Mouse (Mus musculus): ENCODE measurements at regions not wholly inside any gene's neighbourhood (a gene's known extent, or its start where the extent isn't known, plus 50 kb on each side); places are given as distances from the start of the nearest gene placed in this dataset.

DNA sequence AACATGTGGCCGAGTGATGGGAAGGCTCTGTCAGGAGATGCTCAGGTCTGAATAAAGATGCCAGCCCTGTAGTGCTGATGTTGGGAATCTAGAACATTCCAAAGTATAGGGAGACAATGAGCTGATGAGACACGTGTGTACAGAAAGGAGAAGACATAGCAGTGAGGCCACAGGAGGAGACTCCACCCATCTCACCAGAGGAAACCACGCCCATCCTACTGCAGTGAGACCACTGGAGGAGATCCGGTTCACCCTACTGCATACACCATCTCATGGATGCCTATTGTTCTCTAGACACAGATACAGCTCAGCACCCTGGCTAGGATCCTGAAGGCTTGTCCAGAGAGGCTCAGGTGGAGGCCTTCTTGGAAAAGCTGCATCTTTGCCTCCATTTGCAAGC is 120.6 kb upstream of the Runx1 start:
- Histone ChIP-seq H3K4me2 (ENCODE audit: low read depth, low read length) (no peak overlapping the region), H3K36me3 (ENCODE audit: control insufficient read depth, insufficient read depth) (no peaks in the 10 kb centered on the region), H3K4me1 (ENCODE audit: control insufficient read depth, insufficient read depth, low read length) (no peaks in the 10 kb centered on the region), H3K4me3 (ENCODE audit: low read length) (no peak overlapping the region), H3K27ac (ENCODE audit: low read length) (no peak overlapping the region), H3K9me3 (replicated peaks; ENCODE audit: control insufficient read depth, low read length) (no peaks in the 10 kb centered on the region), H3K9ac (ENCODE audit: low read length) (no peak overlapping the region), H3K27me3 (ENCODE audit: control insufficient read depth, insufficient read depth, low read length) (peaks cover 13% of the 10 kb centered on the region)
- 66% methylated on average over 4 of the region's 4 CpGs for WGBS
- ATAC-seq (replicated peaks; ENCODE audit: extremely low read depth, insufficient read depth, low FRiP score): no peak

DNA sequence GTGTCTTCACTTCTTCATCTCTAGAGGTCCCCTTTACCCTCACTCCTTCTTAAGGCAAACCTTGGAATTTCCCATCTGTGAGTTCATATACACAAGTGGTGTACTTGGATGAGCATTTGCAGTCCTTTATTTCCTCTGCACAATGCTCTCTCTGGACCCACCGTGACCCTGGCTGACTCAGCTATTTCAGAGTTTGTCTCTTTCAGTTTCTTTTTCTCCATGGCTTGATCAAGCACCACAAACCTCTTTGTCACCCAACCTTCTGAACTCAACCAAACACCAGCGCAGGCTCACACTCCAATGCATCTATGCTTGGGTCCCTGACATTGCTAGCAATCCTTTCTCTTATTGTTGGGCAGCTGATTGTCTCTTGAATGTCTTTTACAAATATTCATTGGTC is 118.0 kb upstream of the Runx1 start:
- Histone ChIP-seq H3K4me3 (ENCODE audit: low read length) (no peak overlapping the region), H3K9ac (ENCODE audit: low read length) (no peak overlapping the region), H3K4me1 (ENCODE audit: control insufficient read depth, insufficient read depth, low read length) (no peaks in the 10 kb centered on the region), H3K36me3 (ENCODE audit: control insufficient read depth, insufficient read depth) (no peaks in the 10 kb centered on the region), H3K27ac (ENCODE audit: low read length) (no peak overlapping the region), H3K9me3 (replicated peaks; ENCODE audit: control insufficient read depth, low read length) (no peaks in the 10 kb centered on the region), H3K4me2 (ENCODE audit: low read depth, low read length) (no peak overlapping the region), H3K27me3 (ENCODE audit: control insufficient read depth, insufficient read depth, low read length) (peaks cover 22% of the 10 kb centered on the region)
- 65% methylated on average over 2 of the region's 2 CpGs for WGBS
- no peak for ATAC-seq (replicated peaks; ENCODE audit: extremely low read depth, insufficient read depth, low FRiP score)

DNA sequence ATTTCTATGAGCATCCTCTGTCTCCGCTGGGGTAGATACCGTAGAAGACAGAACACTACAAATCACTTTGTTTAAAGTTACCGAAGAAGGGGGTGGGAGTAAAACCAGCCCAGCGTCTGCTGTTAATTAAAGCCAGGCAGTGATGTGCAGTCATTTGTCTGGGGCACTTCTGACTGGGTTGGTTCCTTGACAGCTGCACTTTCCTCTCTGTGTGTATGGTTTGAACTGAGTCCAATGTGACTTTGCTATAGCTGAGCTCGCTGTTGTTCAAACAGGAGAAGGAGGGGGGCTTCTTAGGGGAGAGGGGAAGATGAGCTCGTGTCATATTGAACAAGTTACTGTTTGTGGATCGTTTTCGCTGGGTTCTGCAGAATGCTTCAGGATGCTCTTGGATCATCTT is 113.7 kb upstream of the Runx1 start:
- Histone ChIP-seq H3K27me3 (ENCODE audit: control insufficient read depth, insufficient read depth, low read length) (peaks cover 18% of the 10 kb centered on the region), H3K4me1 (ENCODE audit: control insufficient read depth, insufficient read depth, low read length) (no peaks in the 10 kb centered on the region), H3K9me3 (replicated peaks; ENCODE audit: control insufficient read depth, low read length) (no peaks in the 10 kb centered on the region), H3K36me3 (ENCODE audit: control insufficient read depth, insufficient read depth) (no peaks in the 10 kb centered on the region), H3K9ac (ENCODE audit: low read length) (no peak overlapping the region), H3K27ac (ENCODE audit: low read length) (no peak overlapping the region), H3K4me2 (ENCODE audit: low read depth, low read length) (no peak overlapping the region), H3K4me3 (ENCODE audit: low read length) (no peak overlapping the region)
- WGBS: 48% methylated on average over 8 of the region's 8 CpGs
- ATAC-seq (replicated peaks; ENCODE audit: extremely low read depth, insufficient read depth, low FRiP score): no peak; the same call in 1 of the 2 replicates

DNA sequence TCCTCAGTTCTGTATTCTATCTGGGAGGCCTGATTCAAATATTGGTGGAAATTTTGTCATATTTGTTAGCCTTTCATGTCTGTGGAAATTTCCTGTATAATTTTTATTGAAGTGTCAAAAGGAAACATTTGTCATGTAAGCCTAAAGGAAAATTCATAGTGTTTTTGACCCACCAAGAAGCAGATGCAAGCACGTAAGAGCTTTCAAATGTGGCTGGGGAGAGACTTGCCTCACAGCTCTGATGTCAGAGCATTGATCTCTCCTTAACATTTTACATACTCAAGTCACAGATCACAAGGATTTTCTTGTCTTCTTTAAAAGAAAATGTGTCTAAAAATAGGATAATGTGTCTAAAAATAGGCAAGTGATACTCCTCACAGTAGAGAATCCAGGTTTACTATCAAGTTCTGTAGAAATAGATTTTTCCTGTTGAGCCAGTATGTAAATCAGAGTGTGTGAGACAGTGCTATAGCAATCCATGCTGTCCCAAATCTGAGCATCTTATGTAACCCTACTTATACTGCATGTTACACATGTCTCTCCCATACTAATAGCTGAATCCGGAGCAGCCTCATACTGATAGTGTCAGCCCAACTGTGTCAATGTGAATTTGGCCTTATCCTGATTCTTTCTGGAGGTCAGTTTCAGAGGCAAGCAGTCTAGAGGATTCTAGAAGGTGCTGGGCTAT is 110.0 kb upstream of the Runx1 start:
- H3K27ac ChIP-seq (ENCODE audit: low read length): no peak overlapping the region
- H3K9me3 ChIP-seq (replicated peaks; ENCODE audit: control insufficient read depth, low read length): no peaks in the 10 kb centered on the region
- H3K27me3 ChIP-seq (ENCODE audit: control insufficient read depth, insufficient read depth, low read length): peaks cover 12% of the 10 kb centered on the region; the same call in 1 of the 2 replicates
- no peaks in the 10 kb centered on the region for H3K36me3 ChIP-seq (ENCODE audit: control insufficient read depth, insufficient read depth)
- no peak overlapping the region for H3K4me3 ChIP-seq (ENCODE audit: low read length)
- no peak for ATAC-seq (replicated peaks; ENCODE audit: extremely low read depth, insufficient read depth, low FRiP score)
- H3K4me1 ChIP-seq (ENCODE audit: control insufficient read depth, insufficient read depth, low read length): no peaks in the 10 kb centered on the region
- H3K4me2 ChIP-seq (ENCODE audit: low read depth, low read length): no peak overlapping the region
- no peak overlapping the region for H3K9ac ChIP-seq (ENCODE audit: low read length)
- WGBS: 83% methylated on average over 2 of the region's 2 CpGs

DNA sequence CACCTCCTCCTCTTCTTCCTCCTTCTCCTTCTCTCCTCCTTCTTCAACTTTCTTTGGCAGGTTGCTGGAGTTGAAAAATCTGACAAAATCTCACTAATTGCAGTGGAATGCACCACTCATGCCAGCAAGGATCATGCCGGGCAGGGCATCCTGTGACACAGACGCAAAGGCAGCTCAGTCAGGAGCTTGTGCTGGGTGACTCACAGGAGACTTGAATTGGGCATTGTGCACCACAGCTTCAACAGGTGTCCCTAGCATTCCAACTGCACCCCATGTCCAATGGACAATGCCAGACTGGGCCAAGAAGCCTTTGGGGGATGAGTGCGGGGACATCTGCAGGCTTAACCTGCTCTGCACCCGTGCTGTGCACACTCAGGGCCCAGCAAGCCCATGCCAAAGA is 104.2 kb upstream of the Runx1 start:
- Histone ChIP-seq H3K9me3 (replicated peaks; ENCODE audit: control insufficient read depth, low read length) (no peaks in the 10 kb centered on the region), H3K4me3 (ENCODE audit: low read length) (no peak overlapping the region), H3K27me3 (ENCODE audit: control insufficient read depth, insufficient read depth, low read length) (peaks cover 6% of the 10 kb centered on the region), H3K36me3 (ENCODE audit: control insufficient read depth, insufficient read depth) (no peaks in the 10 kb centered on the region), H3K4me2 (ENCODE audit: low read depth, low read length) (no peak overlapping the region), H3K9ac (ENCODE audit: low read length) (no peak overlapping the region), H3K27ac (ENCODE audit: low read length) (no peak overlapping the region), H3K4me1 (ENCODE audit: control insufficient read depth, insufficient read depth, low read length) (no peaks in the 10 kb centered on the region)
- 77% methylated on average over 4 of the region's 4 CpGs for WGBS
- no peak for ATAC-seq (replicated peaks; ENCODE audit: extremely low read depth, insufficient read depth, low FRiP score)

DNA sequence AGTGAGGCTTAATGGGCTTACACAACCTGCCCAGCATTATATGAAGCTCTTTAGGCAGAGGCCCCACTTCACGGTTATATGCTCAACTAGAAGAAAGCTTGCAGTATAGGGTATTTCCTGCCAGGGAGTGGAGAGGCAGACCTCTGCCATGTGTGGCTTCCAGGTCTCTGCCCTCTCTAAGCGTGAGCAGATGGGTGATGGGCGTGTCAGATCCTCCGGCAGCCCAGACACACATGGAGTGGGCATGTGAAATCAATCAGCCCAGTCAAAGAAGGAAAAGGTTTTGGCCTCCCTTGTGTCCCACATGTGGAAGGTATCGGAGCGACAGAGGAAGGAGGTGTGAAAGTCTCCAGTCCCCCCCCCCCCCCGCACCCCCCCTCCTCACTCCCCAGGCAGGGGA is 102.3 kb upstream of the Runx1 start:
- Histone ChIP-seq H3K4me1 (ENCODE audit: control insufficient read depth, insufficient read depth, low read length) (no peaks in the 10 kb centered on the region), H3K9me3 (replicated peaks; ENCODE audit: control insufficient read depth, low read length) (no peaks in the 10 kb centered on the region), H3K36me3 (ENCODE audit: control insufficient read depth, insufficient read depth) (no peaks in the 10 kb centered on the region), H3K4me3 (ENCODE audit: low read length) (no peak overlapping the region), H3K9ac (ENCODE audit: low read length) (no peak overlapping the region), H3K27me3 (ENCODE audit: control insufficient read depth, insufficient read depth, low read length) (peaks cover 6% of the 10 kb centered on the region), H3K27ac (ENCODE audit: low read length) (no peak overlapping the region), H3K4me2 (ENCODE audit: low read depth, low read length) (no peak overlapping the region)
- WGBS: 51% methylated on average over 7 of the region's 7 CpGs
- no peak for ATAC-seq (replicated peaks; ENCODE audit: extremely low read depth, insufficient read depth, low FRiP score)

DNA sequence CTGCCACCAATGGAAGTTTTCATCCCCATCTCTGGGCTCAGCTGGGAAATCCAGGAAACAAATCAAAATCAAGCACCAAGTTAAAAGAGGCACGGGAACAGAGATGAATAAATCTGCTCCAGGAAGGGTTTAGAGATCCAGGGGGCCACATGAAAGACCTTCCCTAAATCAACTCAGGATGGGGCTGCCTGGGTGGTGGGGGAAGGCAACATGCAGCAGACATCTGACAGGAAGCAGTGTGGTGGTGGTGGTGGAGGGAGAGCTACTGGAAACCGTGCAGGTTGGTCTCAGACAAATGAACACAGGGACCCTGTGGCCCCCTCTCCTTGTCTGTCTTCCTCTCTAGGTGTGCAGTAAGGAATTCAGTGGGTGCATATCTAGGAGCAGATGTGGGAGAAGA is 101.7 kb upstream of the Runx1 start:
- H3K9me3 ChIP-seq (replicated peaks; ENCODE audit: control insufficient read depth, low read length): no peaks in the 10 kb centered on the region
- H3K27ac ChIP-seq (ENCODE audit: low read length): no peak overlapping the region
- no peaks in the 10 kb centered on the region for H3K4me1 ChIP-seq (ENCODE audit: control insufficient read depth, insufficient read depth, low read length)
- H3K27me3 ChIP-seq (ENCODE audit: control insufficient read depth, insufficient read depth, low read length): peaks cover 6% of the 10 kb centered on the region
- 34% methylated on average over 2 of the region's 2 CpGs for WGBS
- no peak overlapping the region for H3K9ac ChIP-seq (ENCODE audit: low read length)
- no peak for ATAC-seq (replicated peaks; ENCODE audit: extremely low read depth, insufficient read depth, low FRiP score)
- H3K36me3 ChIP-seq (ENCODE audit: control insufficient read depth, insufficient read depth): no peaks in the 10 kb centered on the region
- no peak overlapping the region for H3K4me3 ChIP-seq (ENCODE audit: low read length)
- no peak overlapping the region for H3K4me2 ChIP-seq (ENCODE audit: low read depth, low read length)

DNA sequence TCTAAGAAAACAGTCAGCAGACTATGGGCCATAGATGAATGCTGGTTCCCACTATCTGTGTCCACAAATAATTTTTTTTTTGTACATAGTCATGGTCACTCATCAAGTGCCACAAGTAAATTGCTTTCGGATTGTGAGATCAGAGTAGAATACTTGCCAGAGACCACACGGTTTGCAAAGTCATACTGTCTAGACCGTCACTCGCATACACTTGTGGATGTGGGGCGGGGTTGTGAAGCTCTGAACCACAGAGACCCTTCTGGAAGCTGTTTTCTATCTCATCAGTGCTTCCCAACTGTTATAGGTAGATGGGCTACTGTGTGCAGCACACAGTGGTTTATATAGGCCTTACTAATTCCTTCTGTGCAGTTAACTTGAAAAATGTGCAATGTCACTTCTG is 100.9 kb upstream of the Runx1 start:
- H3K4me1 ChIP-seq (ENCODE audit: control insufficient read depth, insufficient read depth, low read length): no peaks in the 10 kb centered on the region
- H3K4me2 ChIP-seq (ENCODE audit: low read depth, low read length): no peak overlapping the region
- H3K9ac ChIP-seq (ENCODE audit: low read length): no peak overlapping the region
- ATAC-seq (replicated peaks; ENCODE audit: extremely low read depth, insufficient read depth, low FRiP score): no peak
- H3K27ac ChIP-seq (ENCODE audit: low read length): no peak overlapping the region
- H3K4me3 ChIP-seq (ENCODE audit: low read length): no peak overlapping the region
- 70% methylated on average over 5 of the region's 5 CpGs for WGBS
- H3K36me3 ChIP-seq (ENCODE audit: control insufficient read depth, insufficient read depth): no peaks in the 10 kb centered on the region
- H3K9me3 ChIP-seq (replicated peaks; ENCODE audit: control insufficient read depth, low read length): no peaks in the 10 kb centered on the region
- H3K27me3 ChIP-seq (ENCODE audit: control insufficient read depth, insufficient read depth, low read length): peaks cover 8% of the 10 kb centered on the region

DNA sequence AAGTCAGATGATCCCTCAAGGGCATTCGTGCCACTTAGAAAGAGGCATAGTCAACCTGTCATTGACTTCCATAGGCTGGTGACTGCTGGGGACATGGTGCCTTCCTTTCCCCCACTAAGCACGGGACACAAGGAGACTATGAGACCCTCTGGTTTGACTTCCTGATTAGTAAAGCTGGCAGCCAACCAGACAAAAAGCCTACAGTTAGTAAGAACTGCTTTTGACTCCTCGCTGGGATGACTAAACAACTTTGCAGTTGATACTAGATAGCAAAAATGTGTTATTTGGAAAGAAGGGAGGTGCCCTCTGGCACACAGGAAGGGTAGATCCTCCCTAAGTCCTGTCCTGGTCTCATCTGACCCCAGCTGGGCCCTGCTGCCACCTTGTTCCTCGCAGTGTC is 95.0 kb upstream of the Runx1 start:
- no peak overlapping the region for H3K27ac ChIP-seq (ENCODE audit: low read length)
- peaks cover 2% of the 10 kb centered on the region; the same call in 1 of the 2 replicates for H3K27me3 ChIP-seq (ENCODE audit: control insufficient read depth, insufficient read depth, low read length)
- H3K9ac ChIP-seq (ENCODE audit: low read length): no peak overlapping the region
- H3K4me2 ChIP-seq (ENCODE audit: low read depth, low read length): no peak overlapping the region
- no peak for ATAC-seq (replicated peaks; ENCODE audit: extremely low read depth, insufficient read depth, low FRiP score)
- no peaks in the 10 kb centered on the region for H3K9me3 ChIP-seq (replicated peaks; ENCODE audit: control insufficient read depth, low read length)
- 75% methylated on average over 4 of the region's 4 CpGs for WGBS
- H3K4me3 ChIP-seq (ENCODE audit: low read length): no peak overlapping the region
- H3K4me1 ChIP-seq (ENCODE audit: control insufficient read depth, insufficient read depth, low read length): no peaks in the 10 kb centered on the region
- no peaks in the 10 kb centered on the region for H3K36me3 ChIP-seq (ENCODE audit: control insufficient read depth, insufficient read depth)
